Mouse (Mus musculus) megakaryocyte, embryonic 14.5 days (primary cell): ENCODE measurements around the gene Chst15. TPM values are rescaled to one million over a fixed set of nuclear protein-coding genes. Genes with fewer than 3 reads are reported as not detected.

ENCODE experiments used
- H3K27me3 ChIP-seq: replicated peaks from 2 replicates; pipeline ENCODE3; 2012; ENCODE audit warnings: inconsistent platforms
- H3K36me3 ChIP-seq: replicated peaks from 2 replicates; pipeline ENCODE3; 2012; ENCODE audit warnings: low read length, inconsistent platforms, mixed read lengths
- H3K4me1 ChIP-seq: 2 replicates; pipeline ENCODE4 v1.6.1; 2012; ENCODE audit warnings: inconsistent platforms
- H3K4me3 ChIP-seq: replicated peaks from 2 replicates; pipeline ENCODE3; 2012; ENCODE audit warnings: moderate library complexity, mild to moderate bottlenecking, inconsistent platforms
- H3K9me3 ChIP-seq: 2 replicates; pipeline ENCODE4 v1.6.1; 2012; ENCODE audit warnings: inconsistent platforms
- FLI1 ChIP-seq: IDR thresholded peaks from 2 replicates; pipeline ENCODE4 v1.6.1; 2012; ENCODE audit warnings: low read length, inconsistent platforms, mixed read lengths
- GATA1 ChIP-seq: IDR thresholded peaks from 3 replicates; pipeline ENCODE4 v1.6.1; 2012; ENCODE audit warnings: mixed read lengths, low read length, inconsistent platforms, borderline replicate concordance
- polyA plus RNA-seq: library from polyadenylated mRNA; stranded (reverse); fragments of >175 nt; gene quantifications from 2 replicates; pipeline ENCODE4 v1.2.3, GENCODE M21; 2012; ENCODE audit warnings: low replicate concordance; ENCODE audit not compliant: insufficient read depth

Gene Chst15
- polyA plus RNA-seq, 1 experiment = 0.15 TPM

- Histone ChIP-seq H3K27me3 (peaks cover 32% of the 10 kb centered on the region), H3K4me3 (no peak overlapping the region), H3K36me3 (no peaks in the 10 kb centered on the region), H3K4me1 (no peaks in the 10 kb centered on the region), H3K9me3 (no peaks in the 10 kb centered on the region)
- TF ChIP-seq FLI1 = no peak
- no peak for TF ChIP-seq GATA1
These were observed 79.8 kb downstream of the Chst15 start for GRCm38 (mm10) chr7:132237191-132237590.

DNA sequence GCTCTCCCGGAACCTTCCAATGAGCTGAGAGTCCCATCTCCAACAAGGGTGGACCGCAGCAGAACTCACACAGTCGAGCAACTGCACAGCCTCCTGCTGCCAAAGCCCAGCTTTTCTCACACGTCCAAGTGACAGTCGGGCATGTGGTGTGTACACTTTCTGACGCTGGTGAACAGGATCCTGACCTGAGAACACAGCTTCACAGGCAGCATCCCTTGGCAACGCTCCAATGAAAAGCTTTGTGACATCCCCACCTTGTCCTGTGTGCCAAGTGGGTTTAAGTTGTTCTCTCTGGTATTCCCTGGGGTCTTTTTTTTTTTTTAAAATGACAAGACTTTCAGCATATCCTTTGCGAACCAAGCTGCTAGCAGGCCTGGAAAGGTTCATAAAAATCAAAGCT is 80.2 kb downstream of the Chst15 start:
- H3K36me3 ChIP-seq = no peaks in the 10 kb centered on the region
- no peak overlapping the region for H3K4me3 ChIP-seq
- peaks cover 34% of the 10 kb centered on the region for H3K27me3 ChIP-seq
- no peaks in the 10 kb centered on the region for H3K9me3 ChIP-seq
- no peak for TF ChIP-seq FLI1
- TF ChIP-seq GATA1 = no peak
- H3K4me1 ChIP-seq = no peaks in the 10 kb centered on the region

DNA sequence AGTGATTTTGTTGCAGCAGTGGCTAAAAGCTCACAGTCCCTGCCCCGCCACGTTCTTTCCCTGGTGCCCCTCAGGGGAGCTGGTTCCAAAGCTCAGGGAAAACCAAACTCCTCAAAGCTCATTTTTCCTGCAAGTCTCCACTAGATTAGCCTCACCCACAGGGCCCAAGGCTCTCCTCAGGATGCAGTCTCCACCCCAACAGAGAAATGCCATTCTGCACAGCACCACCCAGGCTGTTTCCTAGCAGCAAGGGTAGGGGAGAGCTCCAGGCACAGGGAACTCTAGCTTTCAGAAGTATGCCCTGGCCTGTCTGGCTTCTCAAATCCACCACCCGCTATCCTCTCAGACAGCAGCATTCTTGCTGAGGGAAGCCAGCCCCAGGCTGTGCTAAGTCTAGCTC is 82.8 kb downstream of the Chst15 start:
- no peak overlapping the region for H3K4me3 ChIP-seq
- TF ChIP-seq FLI1 = no peak
- no peak for TF ChIP-seq GATA1
- no peaks in the 10 kb centered on the region for H3K9me3 ChIP-seq
- H3K36me3 ChIP-seq = no peaks in the 10 kb centered on the region
- peaks cover 43% of the 10 kb centered on the region for H3K27me3 ChIP-seq
- no peaks in the 10 kb centered on the region for H3K4me1 ChIP-seq

DNA sequence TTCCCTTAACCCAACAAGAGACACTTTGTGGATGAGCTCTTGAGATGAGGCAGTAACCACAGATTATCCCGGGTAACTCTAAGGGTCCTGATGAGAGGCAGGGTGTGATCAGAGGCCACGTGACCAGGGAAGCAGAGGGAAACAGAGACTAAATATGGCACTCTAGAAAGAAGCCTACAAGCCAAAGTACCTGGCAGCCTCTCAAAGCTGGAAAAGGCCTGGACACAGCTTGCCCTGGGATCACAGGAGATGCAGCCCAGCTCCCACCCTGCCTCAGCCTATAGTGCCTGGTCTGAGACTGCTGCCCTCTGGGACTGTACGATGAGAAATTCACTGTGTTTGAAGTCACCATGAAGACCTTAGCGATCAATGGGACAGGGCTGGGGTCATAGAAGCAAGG is 83.3 kb downstream of the Chst15 start:
- H3K36me3 ChIP-seq = no peaks in the 10 kb centered on the region
- H3K4me3 ChIP-seq = no peak overlapping the region
- no peaks in the 10 kb centered on the region for H3K4me1 ChIP-seq
- TF ChIP-seq FLI1 = no peak
- TF ChIP-seq GATA1 = no peak
- H3K27me3 ChIP-seq = peaks cover 45% of the 10 kb centered on the region
- no peaks in the 10 kb centered on the region for H3K9me3 ChIP-seq

DNA sequence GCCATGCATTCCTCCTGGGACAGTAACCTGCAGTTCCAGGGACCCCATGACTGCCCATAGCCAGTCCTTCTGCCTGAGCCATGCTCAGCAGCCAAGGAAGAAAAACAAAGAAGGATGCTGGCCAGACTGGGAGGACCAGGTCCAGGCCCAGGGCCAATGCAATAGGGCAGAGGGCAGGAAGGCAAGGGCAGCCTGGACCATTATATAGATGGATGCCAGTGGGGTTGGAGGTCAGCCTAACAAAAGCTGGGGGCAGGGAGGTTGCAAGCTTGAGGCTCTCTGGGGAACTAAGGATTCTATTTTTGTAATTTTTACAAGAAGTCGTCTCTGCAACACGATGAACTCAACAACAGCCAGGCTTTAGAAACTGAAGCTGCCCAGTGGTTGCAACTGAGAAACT is 84.1 kb downstream of the Chst15 start:
- Histone ChIP-seq H3K36me3 (no peaks in the 10 kb centered on the region), H3K9me3 (no peaks in the 10 kb centered on the region), H3K27me3 (peaks cover 46% of the 10 kb centered on the region), H3K4me3 (no peak overlapping the region), H3K4me1 (no peaks in the 10 kb centered on the region)
- TF ChIP-seq GATA1 (no peak), FLI1 (no peak)

DNA sequence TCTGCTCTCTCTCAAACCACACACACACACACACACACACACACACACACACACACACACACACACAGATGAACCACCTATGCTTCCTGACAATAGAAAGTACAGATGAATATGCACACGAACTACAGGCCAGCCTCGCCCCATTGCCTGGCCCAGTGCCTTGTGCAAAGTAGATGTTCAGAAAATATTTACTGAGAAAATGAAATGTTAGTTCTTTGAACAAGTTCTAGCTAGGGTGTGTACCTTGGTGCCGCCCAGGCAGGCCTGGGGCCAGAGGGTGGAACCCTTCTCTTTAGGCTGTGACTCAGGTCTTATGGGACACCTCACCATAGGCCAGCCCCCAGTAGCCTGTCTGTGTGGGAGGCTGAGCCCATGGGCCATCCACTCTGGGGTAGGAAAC is 85.6 kb downstream of the Chst15 start:
- no peak for TF ChIP-seq FLI1
- no peak for TF ChIP-seq GATA1
- Histone ChIP-seq H3K36me3 (no peaks in the 10 kb centered on the region), H3K9me3 (no peaks in the 10 kb centered on the region), H3K4me1 (no peaks in the 10 kb centered on the region), H3K4me3 (no peak overlapping the region), H3K27me3 (peaks cover 49% of the 10 kb centered on the region)

DNA sequence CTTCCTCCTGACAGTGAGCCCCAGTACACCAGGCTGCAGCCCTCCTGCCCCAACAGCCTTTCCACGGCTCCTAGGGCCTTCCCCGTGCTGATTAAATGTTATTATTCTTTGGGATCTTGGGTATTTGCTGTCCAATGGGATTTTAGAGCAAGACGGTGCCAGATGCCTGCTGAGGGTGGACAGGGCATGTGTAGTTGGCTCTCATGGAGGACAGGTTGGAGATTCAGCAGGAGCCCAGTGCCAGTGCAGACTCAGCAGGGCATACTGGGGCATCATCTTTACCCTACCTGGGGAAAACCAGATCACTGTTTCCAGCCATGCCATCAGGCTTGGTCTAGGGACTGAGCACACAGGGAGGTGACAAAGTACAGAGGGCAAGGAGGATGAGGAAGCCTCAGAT is 86.1 kb downstream of the Chst15 start:
- no peak for TF ChIP-seq GATA1
- Histone ChIP-seq H3K27me3 (peaks cover 53% of the 10 kb centered on the region), H3K36me3 (no peaks in the 10 kb centered on the region), H3K4me1 (no peaks in the 10 kb centered on the region), H3K9me3 (no peaks in the 10 kb centered on the region), H3K4me3 (no peak overlapping the region)

DNA sequence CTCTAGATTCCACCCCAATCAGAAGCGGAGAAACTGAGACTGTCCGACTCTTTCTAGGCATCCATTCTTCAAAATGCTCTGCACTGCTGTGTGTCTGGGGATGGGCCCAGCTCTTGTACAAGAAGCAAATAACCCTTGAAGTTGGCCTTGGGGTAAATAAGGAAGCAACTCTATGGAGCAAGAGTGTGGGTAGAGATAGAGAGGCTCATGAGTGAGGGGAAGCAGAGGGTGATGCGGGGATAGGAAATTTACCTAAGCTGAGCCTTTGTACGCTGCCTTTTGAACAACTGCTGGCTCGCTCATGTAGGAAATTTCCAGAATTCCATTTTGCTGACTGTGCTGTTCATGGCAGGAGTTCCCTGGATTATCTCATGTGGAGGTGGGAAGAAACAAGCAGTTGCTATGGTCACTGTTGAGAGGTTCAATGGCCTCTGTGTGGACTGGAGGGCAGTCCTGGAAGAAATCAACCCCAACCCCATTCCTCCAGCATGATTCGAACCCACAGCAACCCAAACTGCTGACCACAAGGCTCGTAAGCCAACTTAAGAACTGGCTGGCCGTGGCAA is 89.9 kb downstream of the Chst15 start:
- TF ChIP-seq GATA1 (no peak), FLI1 (no peak)
- peaks cover 41% of the 10 kb centered on the region for H3K27me3 ChIP-seq
- no peaks in the 10 kb centered on the region for H3K4me1 ChIP-seq
- no peak overlapping the region for H3K4me3 ChIP-seq
- no peaks in the 10 kb centered on the region for H3K36me3 ChIP-seq
- H3K9me3 ChIP-seq = no peaks in the 10 kb centered on the region

DNA sequence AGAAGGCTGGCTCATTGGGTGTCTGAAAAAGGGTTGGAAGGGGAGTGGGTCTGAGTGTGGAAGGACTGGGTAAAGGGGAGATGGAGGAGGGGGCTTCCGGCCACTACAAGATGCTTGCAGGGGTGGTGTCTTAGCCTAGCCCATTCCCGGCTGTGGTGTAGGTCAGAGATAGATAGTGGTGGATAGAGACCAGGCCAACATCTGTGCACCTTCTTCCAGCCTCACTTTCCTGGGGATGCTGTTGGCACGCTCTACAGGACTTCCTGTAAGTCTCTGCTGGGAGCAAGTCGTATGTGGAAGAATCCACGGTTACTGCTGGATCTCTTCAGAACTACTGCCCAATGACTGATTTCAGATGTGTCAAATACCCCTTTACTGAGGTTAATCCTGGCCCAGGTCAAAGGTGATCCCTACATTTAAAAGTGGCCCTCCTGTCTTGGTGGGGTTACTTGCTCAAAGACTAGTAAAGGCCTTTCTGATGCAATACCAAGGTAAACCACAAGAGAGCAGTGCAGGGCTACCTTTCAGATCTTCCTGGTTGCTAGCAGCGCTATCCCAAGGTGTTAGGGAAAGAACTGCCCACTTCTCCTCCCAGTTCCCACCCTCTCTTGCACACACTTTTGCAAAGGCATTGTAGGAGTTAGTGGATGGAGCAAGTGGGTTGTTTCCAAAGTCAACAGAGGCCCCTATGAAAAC is 90.5 kb downstream of the Chst15 start:
- H3K4me1 ChIP-seq = no peaks in the 10 kb centered on the region
- peaks cover 40% of the 10 kb centered on the region for H3K27me3 ChIP-seq

DNA sequence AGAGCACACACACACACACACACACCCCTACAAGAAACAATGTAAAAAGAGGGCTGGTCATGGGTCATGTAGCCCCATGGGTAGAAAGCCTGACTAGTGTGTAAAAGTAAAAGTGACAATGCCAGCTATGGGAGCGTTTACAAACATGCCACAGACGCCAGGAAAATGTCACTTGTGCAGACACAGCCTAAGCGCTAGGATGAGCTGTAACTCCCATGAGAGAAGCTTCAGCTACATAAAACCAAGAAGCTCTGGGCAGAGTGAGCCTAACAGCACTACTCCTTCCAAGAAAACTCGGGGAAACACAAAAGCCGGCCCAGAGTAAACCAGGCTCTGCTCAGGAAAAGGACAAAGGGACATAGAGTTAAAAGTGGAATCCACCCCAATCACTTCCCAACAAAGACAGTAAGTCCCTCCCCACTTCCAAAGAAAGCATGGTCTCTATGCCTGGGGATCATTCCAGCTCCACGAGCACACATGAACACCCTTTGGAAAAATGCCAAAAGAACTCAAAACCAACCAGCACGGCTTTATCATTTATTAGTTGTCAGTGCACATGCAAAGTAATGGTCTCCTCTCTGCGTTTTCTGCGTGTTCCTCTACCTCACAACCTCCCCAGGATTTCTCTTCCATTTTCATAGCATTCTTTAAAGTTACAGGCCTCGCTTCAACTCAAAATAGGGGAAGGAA is 93.4 kb downstream of the Chst15 start:
- H3K4me1 ChIP-seq = no peaks in the 10 kb centered on the region
- H3K27me3 ChIP-seq = peaks cover 31% of the 10 kb centered on the region
- H3K36me3 ChIP-seq = no peaks in the 10 kb centered on the region
- no peak overlapping the region for H3K4me3 ChIP-seq
- no peaks in the 10 kb centered on the region for H3K9me3 ChIP-seq
- no peak for TF ChIP-seq GATA1
- TF ChIP-seq FLI1 = no peak

More for the DNA sequence above, 90.5 kb downstream of the Chst15 start:
- TF ChIP-seq GATA1 (no peak), FLI1 (no peak)
- Histone ChIP-seq H3K4me3 (no peak overlapping the region), H3K36me3 (no peaks in the 10 kb centered on the region), H3K9me3 (no peaks in the 10 kb centered on the region)
